Mouse (Mus musculus) limb, embryonic 11.5 days (tissue): ENCODE data around the gene Ints6. TPM values are rescaled to one million over a fixed set of nuclear protein-coding genes. Genes with fewer than 3 reads are reported as not detected.

Experiments used
- ATAC-seq: fragments of 200-750 bp; cut with Nextera tagmentation; 2 replicates; pipeline ENCODE4 v1.8.0; 2017; ENCODE audit warnings: low read depth; ENCODE audit not compliant: insufficient number of reproducible peaks, low FRiP score, low TSS enrichment
- DNase-seq: peaks from one replicate; pipeline ENCODE4 v3.0.0-alpha.2; 2015; ENCODE audit warnings: low spot score
- H3K27ac ChIP-seq: fragments of 300-500 bp; sonication (generic); replicated peaks from 2 replicates; pipeline ENCODE4 v1.5.1; 2014; ENCODE audit warnings: low read depth, mild to moderate bottlenecking, low read length
- H3K27me3 ChIP-seq: fragments of 300-500 bp; sonication (generic); 2 replicates; pipeline ENCODE4 v1.6.1; 2014; ENCODE audit warnings: mild to moderate bottlenecking, low read length, mixed read lengths; ENCODE audit not compliant: control insufficient read depth, insufficient read depth
- H3K36me3 ChIP-seq: fragments of 300-500 bp; sonication (generic); 2 replicates; pipeline ENCODE4 v1.6.1; 2014; ENCODE audit warnings: mild to moderate bottlenecking, low read length, moderate library complexity, mixed read lengths; ENCODE audit not compliant: control insufficient read depth, insufficient read depth
- H3K4me1 ChIP-seq: fragments of 300-500 bp; sonication (generic); 2 replicates; pipeline ENCODE4 v1.6.1; 2014; ENCODE audit warnings: low read length, mixed read lengths; ENCODE audit not compliant: control insufficient read depth, insufficient read depth
- H3K4me2 ChIP-seq: fragments of 300-500 bp; sonication (generic); 2 replicates; pipeline ENCODE4 v1.6.1; 2014; ENCODE audit warnings: low read depth, mild to moderate bottlenecking, moderate library complexity; ENCODE audit not compliant: severe bottlenecking
- H3K4me3 ChIP-seq: fragments of 300-500 bp; sonication (generic); 2 replicates; pipeline ENCODE4 v1.5.1; 2014; ENCODE audit warnings: low read depth, low read length
- H3K9ac ChIP-seq: fragments of 300-500 bp; sonication (generic); 2 replicates; pipeline ENCODE4 v1.6.1; 2014; ENCODE audit warnings: mild to moderate bottlenecking, low read length
- H3K9me3 ChIP-seq: fragments of 300-500 bp; sonication (generic); 2 replicates; pipeline ENCODE4 v1.6.1; 2016; ENCODE audit warnings: low read length; ENCODE audit not compliant: control insufficient read depth
- WGBS: fragments of 180-500 bp; shearing (Covaris S2); extraction: QIAGEN DNeasy Blood & Tissue Kit; methylation state at CpG from one replicate; pipeline ENCODE4 v1.1.7; 2014; 5-methylcytosine and 5-hydroxymethylcytosine counted together
- polyA plus RNA-seq: library from polyadenylated mRNA; unstranded; fragments of >200 nt; fragmentation: Nextera tagmentation; extraction: Ambion mirVana; gene quantifications from 2 replicates; pipeline ENCODE4 v1.2.1, GENCODE M21; 2014

Ints6 gene
- polyA plus RNA-seq, 1 experiment from 2014 or later = 31.1 TPM

DNA sequence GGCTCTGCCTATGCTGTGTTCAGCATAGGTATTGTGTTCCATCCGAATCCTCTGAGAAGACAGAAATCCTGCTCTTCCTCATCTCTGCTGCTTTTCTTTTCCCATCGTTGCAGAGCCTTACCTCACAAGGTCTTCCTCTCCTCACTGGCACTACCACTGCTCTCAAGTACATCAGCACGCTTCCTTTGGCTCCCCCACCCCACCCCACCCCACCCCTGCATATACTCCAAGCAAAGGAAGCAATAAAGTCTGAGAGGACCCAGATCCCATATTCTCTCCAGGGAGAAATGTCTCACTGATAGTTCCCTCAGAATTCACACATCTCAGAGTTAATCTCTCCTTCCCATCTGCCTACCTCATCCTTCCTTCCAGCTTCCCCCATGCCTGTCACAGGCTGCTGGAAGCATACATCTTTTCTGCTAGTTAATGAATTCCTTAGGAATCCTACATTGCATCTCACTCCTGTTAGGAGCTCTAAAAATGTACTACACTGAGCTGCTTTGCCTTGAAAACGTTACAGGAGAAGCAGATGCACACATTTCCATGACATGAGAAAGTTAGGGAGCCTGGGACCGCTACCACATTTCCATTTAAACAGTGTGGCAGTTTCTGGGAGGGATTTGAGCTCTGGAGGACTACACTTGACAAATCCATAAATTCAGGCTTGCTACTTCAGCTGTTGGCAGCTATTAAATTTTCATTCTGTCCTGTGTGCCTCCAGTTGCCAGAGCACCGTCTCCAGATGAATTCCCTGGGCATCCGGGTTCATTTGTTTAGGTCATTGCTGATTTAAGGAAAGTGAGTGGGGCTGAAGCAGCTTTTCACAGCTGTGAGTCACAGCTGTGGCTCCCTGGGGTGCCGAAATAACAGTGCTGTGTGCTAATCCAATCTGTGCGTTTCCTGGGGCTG, 123.3 kb downstream of the Ints6 start:
- DNase-seq = peak; percentile 39
- no peak overlapping the region for H3K4me2 ChIP-seq
- WGBS = 30% methylated on average over 9 of the region's 9 CpGs
- ATAC-seq = no peak
- no peaks in the 10 kb centered on the region for H3K27me3 ChIP-seq
- peaks cover 7% of the 10 kb centered on the region; the same call in 1 of the 2 replicates for H3K4me1 ChIP-seq
- H3K9ac ChIP-seq = no peak overlapping the region; the same call in 1 of the 2 replicates
- H3K36me3 ChIP-seq = no peaks in the 10 kb centered on the region
- H3K4me3 ChIP-seq = no peak overlapping the region
- H3K9me3 ChIP-seq = no peaks in the 10 kb centered on the region
- H3K27ac ChIP-seq = no peak overlapping the region

DNA sequence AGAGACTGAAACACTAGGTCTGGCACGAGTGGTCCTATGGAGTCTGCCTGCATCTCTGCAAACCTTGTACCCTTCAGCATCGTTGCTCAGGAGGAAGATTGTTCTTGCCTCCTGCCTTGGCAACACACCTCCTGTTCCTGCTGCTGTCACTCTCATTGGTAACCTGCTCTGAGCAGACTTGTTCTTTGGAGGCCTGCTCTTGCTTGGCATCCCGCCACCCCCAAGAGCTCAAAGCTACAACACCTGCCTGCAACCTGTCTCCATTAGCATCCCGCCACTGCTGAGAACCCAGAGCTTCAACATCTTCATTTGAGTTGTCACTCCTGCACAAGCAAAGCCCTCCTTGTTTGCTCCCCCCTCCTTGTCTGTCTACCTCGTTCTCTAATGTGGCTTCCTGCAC, 133.0 kb downstream of the Ints6 start:
- Histone ChIP-seq H3K4me2 (no peak overlapping the region), H3K9ac (no peak overlapping the region), H3K9me3 (no peaks in the 10 kb centered on the region), H3K27ac (no peak overlapping the region), H3K4me1 (no peaks in the 10 kb centered on the region), H3K27me3 (no peaks in the 10 kb centered on the region), H3K4me3 (no peak overlapping the region), H3K36me3 (no peaks in the 10 kb centered on the region)
- ATAC-seq (no peak), DNase-seq (no peak)
- WGBS = 86% methylated on average over 5 of the region's 5 CpGs

Other genes with a start within 250 kb of the Ints6 start
- 0.36 and 0.60 TPM in 2 replicates for gene Fam124a, start 205.4 kb downstream of the Ints6 start, polyA plus RNA-seq
- gene Gm4131, start 194.2 kb downstream of the Ints6 start, polyA plus RNA-seq = not detected in 2 replicates
- not detected in 2 replicates for gene Serpine3, start 97.5 kb downstream of the Ints6 start, polyA plus RNA-seq
- gene Wdfy2, start 76.5 kb upstream of the Ints6 start, polyA plus RNA-seq = 12.0 and 13.7 TPM in 2 replicates
- not detected in 2 replicates for gene Defb48, start 223.3 kb upstream of the Ints6 start, polyA plus RNA-seq
- not detected in 2 replicates for gene Defb47, start 236.9 kb upstream of the Ints6 start, polyA plus RNA-seq